Mouse (Mus musculus) thymus, adult 2 months (tissue): ENCODE measurements around the gene Pcbp2.

ENCODE experiments used
- CTCF ChIP-seq: fragments of 200-500 bp; IDR thresholded peaks from 2 replicates; pipeline ENCODE4 v1.5.1; 2012; ENCODE audit warnings: mild to moderate bottlenecking, control low read depth, low read length, moderate library complexity, borderline replicate concordance; ENCODE audit not compliant: control insufficient read depth, poor library complexity, insufficient read depth; ENCODE audit errors: extremely low read depth
- POLR2A ChIP-seq: fragments of 200-500 bp; IDR thresholded peaks from 2 replicates; pipeline ENCODE4 v1.6.1; 2012; ENCODE audit warnings: mild to moderate bottlenecking, low read length, control low read depth, moderate library complexity; ENCODE audit not compliant: control insufficient read depth, poor library complexity, insufficient read depth; ENCODE audit errors: extremely low read depth

DNA sequence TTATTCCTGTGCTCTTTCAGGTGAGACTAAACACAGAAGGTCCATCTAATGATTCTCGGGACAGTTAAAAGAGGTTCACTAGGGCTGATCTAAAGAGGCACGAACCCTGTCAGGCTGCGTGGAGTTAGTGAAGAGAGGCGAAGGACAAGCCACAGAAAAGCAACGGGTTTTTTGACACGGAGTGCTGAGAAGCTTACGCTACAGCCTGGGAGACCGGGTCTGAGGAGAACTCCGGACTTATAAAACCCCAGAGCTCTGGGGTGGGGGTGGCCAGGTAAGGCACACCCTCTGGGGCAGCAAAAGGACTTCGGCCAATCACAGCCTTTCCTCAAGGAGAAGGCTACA is 47.3 kb downstream of the Pcbp2 start:
- TF ChIP-seq POLR2A: 0 out of 2 replicates have a peak, but pooled peaks have one; percentile 41
- TF ChIP-seq CTCF: no peak
